Mouse (Mus musculus): Measurements from ENCODE around the gene Sema3g. TPM values are rescaled to one million over a fixed set of nuclear protein-coding genes. Genes with fewer than 3 reads are reported as not detected.

Sema3g gene
- polyA plus RNA-seq, 1 experiment from 2014 or later = 0.06 TPM

- H3K4me1 ChIP-seq (ENCODE audit: insufficient read depth) = peaks cover 17% of the 10 kb centered on the region
- H3K4me3 ChIP-seq (ENCODE audit: low read depth, low read length) = no peak overlapping the region
- no peak overlapping the region for H3K9ac ChIP-seq (replicated peaks)
- DNase-seq = no peak
- 51% methylated on average over 4 of the region's 4 CpGs for WGBS (ENCODE audit: insufficient replicate concordance)
- H3K9me3 ChIP-seq (ENCODE audit: low read length) = no peaks in the 10 kb centered on the region
- peak; percentile 23; the same call in 1 of the 2 replicates for ATAC-seq
- H3K27ac ChIP-seq (ENCODE audit: low read depth) = no peak overlapping the region
- TF ChIP-seq EP300 (IDR thresholded peaks at IDR 0.05; ENCODE audit: low read depth) = no peak
- TF ChIP-seq CTCF (IDR thresholded peaks at IDR 0.05; ENCODE audit: low read depth) = no peak
- H3K36me3 ChIP-seq (replicated peaks; ENCODE audit: insufficient read depth, low read length) = no peaks in the 10 kb centered on the region
- no peaks in the 10 kb centered on the region for H3K27me3 ChIP-seq (ENCODE audit: insufficient read depth, low read length)
- no peak overlapping the region for H3K4me2 ChIP-seq (ENCODE audit: low read depth, low read length)
These were observed 9.3 kb downstream of the Sema3g start for GRCm38 (mm10) chr14:31226978-31227377.

GRCm38 (mm10) chr14:31228234-31228633, 10.6 kb downstream of the Sema3g start:
- TF ChIP-seq CTCF (IDR thresholded peaks at IDR 0.05; ENCODE audit: low read depth) (no peak), EP300 (IDR thresholded peaks at IDR 0.05; ENCODE audit: low read depth) (no peak)
- DNase-seq (no peak), ATAC-seq (0 out of 2 replicates have a peak, but pooled peaks have one; percentile 20)
- H3K9me3 ChIP-seq (ENCODE audit: low read length) = no peaks in the 10 kb centered on the region
- no peak overlapping the region for H3K9ac ChIP-seq (replicated peaks)
- H3K4me3 ChIP-seq (ENCODE audit: low read depth, low read length) = no peak overlapping the region
- no peak overlapping the region for H3K4me2 ChIP-seq (ENCODE audit: low read depth, low read length)
- 21% methylated on average over 6 of the region's 6 CpGs for WGBS (ENCODE audit: insufficient replicate concordance)
- H3K27ac ChIP-seq (ENCODE audit: low read depth) = no peak overlapping the region
- no peaks in the 10 kb centered on the region for H3K27me3 ChIP-seq (ENCODE audit: insufficient read depth, low read length)
- H3K36me3 ChIP-seq (replicated peaks; ENCODE audit: insufficient read depth, low read length) = no peaks in the 10 kb centered on the region
- H3K4me1 ChIP-seq (ENCODE audit: insufficient read depth) = peaks cover 25% of the 10 kb centered on the region

GRCm38 (mm10) chr14:31230442-31230841, 12.8 kb downstream of the Sema3g start:
- no peak for TF ChIP-seq EP300 (IDR thresholded peaks at IDR 0.05; ENCODE audit: low read depth)
- TF ChIP-seq CTCF (IDR thresholded peaks at IDR 0.05; ENCODE audit: low read depth) = no peak
- Histone ChIP-seq H3K27me3 (ENCODE audit: insufficient read depth, low read length) (no peaks in the 10 kb centered on the region), H3K4me1 (ENCODE audit: insufficient read depth) (peaks cover 32% of the 10 kb centered on the region), H3K9me3 (ENCODE audit: low read length) (no peaks in the 10 kb centered on the region), H3K36me3 (replicated peaks; ENCODE audit: insufficient read depth, low read length) (no peaks in the 10 kb centered on the region), H3K4me2 (ENCODE audit: low read depth, low read length) (no peak overlapping the region), H3K27ac (ENCODE audit: low read depth) (no peak overlapping the region), H3K9ac (replicated peaks) (no peak overlapping the region), H3K4me3 (ENCODE audit: low read depth, low read length) (no peak overlapping the region)
- WGBS (ENCODE audit: insufficient replicate concordance) = 67% methylated on average over 8 of the region's 8 CpGs
- ATAC-seq = no peak
- no peak for DNase-seq

GRCm38 (mm10) chr14:31232404-31233069, 14.9 kb downstream of the Sema3g start:
- DNase-seq (no peak), ATAC-seq (no peak)
- H3K27me3 ChIP-seq (ENCODE audit: insufficient read depth, low read length) = no peaks in the 10 kb centered on the region
- no peak for TF ChIP-seq EP300 (IDR thresholded peaks at IDR 0.05; ENCODE audit: low read depth)
- no peak for TF ChIP-seq CTCF (IDR thresholded peaks at IDR 0.05; ENCODE audit: low read depth)
- peaks cover 27% of the 10 kb centered on the region for H3K4me1 ChIP-seq (ENCODE audit: insufficient read depth)
- no peak overlapping the region for H3K9ac ChIP-seq (replicated peaks)
- H3K4me3 ChIP-seq (ENCODE audit: low read depth, low read length) = no peak overlapping the region
- 65% methylated on average over 13 of the region's 13 CpGs for WGBS (ENCODE audit: insufficient replicate concordance)
- no peaks in the 10 kb centered on the region for H3K36me3 ChIP-seq (replicated peaks; ENCODE audit: insufficient read depth, low read length)
- H3K9me3 ChIP-seq (ENCODE audit: low read length) = no peaks in the 10 kb centered on the region
- H3K4me2 ChIP-seq (ENCODE audit: low read depth, low read length) = no peak overlapping the region
- H3K27ac ChIP-seq (ENCODE audit: low read depth) = no peak overlapping the region

- H3K9me3 ChIP-seq (ENCODE audit: low read length) = no peaks in the 10 kb centered on the region
- H3K4me1 ChIP-seq (ENCODE audit: insufficient read depth) = peaks cover 24% of the 10 kb centered on the region
- no peak overlapping the region for H3K4me3 ChIP-seq (ENCODE audit: low read depth, low read length)
- H3K4me2 ChIP-seq (ENCODE audit: low read depth, low read length) = no peak overlapping the region
- ATAC-seq (peak; percentile 73), DNase-seq (no peak)
- no peak overlapping the region for H3K27ac ChIP-seq (ENCODE audit: low read depth)
- H3K36me3 ChIP-seq (replicated peaks; ENCODE audit: insufficient read depth, low read length) = no peaks in the 10 kb centered on the region; the same call in 1 of the 2 replicates
- no peak for TF ChIP-seq CTCF (IDR thresholded peaks at IDR 0.05; ENCODE audit: low read depth)
- no peak for TF ChIP-seq EP300 (IDR thresholded peaks at IDR 0.05; ENCODE audit: low read depth)
- H3K27me3 ChIP-seq (ENCODE audit: insufficient read depth, low read length) = no peaks in the 10 kb centered on the region
- WGBS (ENCODE audit: insufficient replicate concordance) = 56% methylated on average over 14 of the region's 14 CpGs
- no peak overlapping the region for H3K9ac ChIP-seq (replicated peaks)
These were observed 15.7 kb downstream of the Sema3g start for GRCm38 (mm10) chr14:31233070-31233995.

GRCm38 (mm10) chr14:31233996-31234591, 16.4 kb downstream of the Sema3g start:
- 11% methylated on average over 11 of the region's 11 CpGs for whole genome bisulfite sequencing (ENCODE audit: insufficient replicate concordance)
- DNase-seq (peak; percentile 82), ATAC-seq (peak; percentile 61)
- Histone ChIP-seq H3K36me3 (replicated peaks; ENCODE audit: insufficient read depth, low read length) (no peaks in the 10 kb centered on the region; the same call in 1 of the 2 replicates), H3K4me1 (ENCODE audit: insufficient read depth) (peaks cover 20% of the 10 kb centered on the region), H3K9me3 (ENCODE audit: low read length) (no peaks in the 10 kb centered on the region), H3K27ac (ENCODE audit: low read depth) (no peak overlapping the region), H3K4me3 (ENCODE audit: low read depth, low read length) (no peak overlapping the region), H3K27me3 (ENCODE audit: insufficient read depth, low read length) (no peaks in the 10 kb centered on the region), H3K9ac (replicated peaks) (no peak overlapping the region), H3K4me2 (ENCODE audit: low read depth, low read length) (no peak overlapping the region)
- no peak for TF ChIP-seq EP300 (IDR thresholded peaks at IDR 0.05; ENCODE audit: low read depth)
- peak; percentile 96 for TF ChIP-seq CTCF (IDR thresholded peaks at IDR 0.05; ENCODE audit: low read depth)
